Mouse (Mus musculus) small intestine, adult 2 months (tissue): ENCODE data around the gene Chtop. TPM values are rescaled to one million over a fixed set of nuclear protein-coding genes. Genes with fewer than 3 reads are reported as not detected.
A peak's percentile ranks its signal among the peaks of the same experiment; 100 is the strongest.

Experiments
- H3K27ac ChIP-seq: fragments of 200-500 bp; 2 replicates; pipeline ENCODE4 v1.5.1; 2012; ENCODE audit warnings: low read depth, low read length, control low read depth, inconsistent platforms; ENCODE audit not compliant: insufficient read depth
- H3K27me3 ChIP-seq: fragments of 200-500 bp; 2 replicates; pipeline ENCODE4 v1.6.1; 2012; ENCODE audit warnings: mild to moderate bottlenecking, moderate library complexity, low read length, inconsistent platforms; ENCODE audit not compliant: control insufficient read depth, insufficient read depth
- H3K36me3 ChIP-seq: fragments of 200-500 bp; 2 replicates; pipeline ENCODE4 v1.6.1; 2012; ENCODE audit warnings: mild to moderate bottlenecking, low read length, control low read depth, inconsistent platforms; ENCODE audit not compliant: control insufficient read depth, insufficient read depth
- H3K4me1 ChIP-seq: fragments of 200-500 bp; 2 replicates; pipeline ENCODE4 v1.6.1; 2012; ENCODE audit warnings: low read length, inconsistent platforms, mixed read lengths; ENCODE audit not compliant: control insufficient read depth, insufficient read depth, insufficient read length
- H3K4me3 ChIP-seq: fragments of 200-500 bp; 2 replicates; pipeline ENCODE4 v1.5.1; 2012; ENCODE audit warnings: low read depth, mild to moderate bottlenecking, control low read depth, inconsistent platforms, low read length, moderate library complexity
- CTCF ChIP-seq: fragments of 200-500 bp; IDR thresholded peaks from 2 replicates; pipeline ENCODE4 v1.5.1; 2012; ENCODE audit warnings: low read depth, mild to moderate bottlenecking, control low read depth, inconsistent platforms, low read length, moderate library complexity, mixed read lengths; ENCODE audit not compliant: insufficient replicate concordance, insufficient read length; ENCODE audit errors: extremely low read depth
- POLR2A ChIP-seq: fragments of 200-500 bp; IDR thresholded peaks from 2 replicates; pipeline ENCODE4 v1.6.1; 2012; ENCODE audit warnings: low read depth, mild to moderate bottlenecking, control low read depth, inconsistent platforms, low read length, moderate library complexity
- WGBS: fragments of 180-500 bp; shearing (Covaris S2); methylation state at CpG from one replicate; pipeline ENCODE4 v1.1.7; 2018; 5-methylcytosine and 5-hydroxymethylcytosine counted together
- polyA plus RNA-seq: library from polyadenylated mRNA; depleted of rRNA; stranded (reverse); fragments of >200 nt; gene quantifications from 2 replicates; pipeline ENCODE4 v1.2.3, GENCODE M21; 2012

Gene Chtop
- polyA plus RNA-seq, 1 experiment, result 22.3 TPM

- Histone ChIP-seq H3K36me3 (peaks cover 3% of the 10 kb centered on the region; the same call in 1 of the 2 replicates), H3K27me3 (no peaks in the 10 kb centered on the region), H3K27ac (peak within 1 kb of the TSS; percentile 61), H3K4me3 (peak within 1 kb of the TSS; percentile 64), H3K4me1 (peaks cover 10% of the 10 kb centered on the region)
- 13% methylated on average over 10 of the region's 10 CpGs for WGBS
- TF ChIP-seq CTCF, result no peak
- TF ChIP-seq POLR2A, result peak; percentile 65; the same call in 1 of the 2 replicates
These were observed 28.0 kb upstream of the Chtop start, which contains the start of gene S100a16 for GRCm38 (mm10) chr3:90537141-90537904. TSS of gene S100a16 (plus strand) at chr3:90537254.

GRCm38 (mm10) chr3:90535446-90535845 is 26.1 kb upstream of the Chtop start:
- no peak overlapping the region for H3K4me3 ChIP-seq
- H3K27me3 ChIP-seq, result no peaks in the 10 kb centered on the region
- TF ChIP-seq POLR2A (no peak), CTCF (no peak)
- 69% methylated on average over 1 of the region's 1 CpGs for WGBS
- H3K36me3 ChIP-seq, result no peaks in the 10 kb centered on the region
- no peak overlapping the region for H3K27ac ChIP-seq
- peaks cover 10% of the 10 kb centered on the region for H3K4me1 ChIP-seq

GRCm38 (mm10) chr3:90531713-90532112 is 22.4 kb upstream of the Chtop start:
- Histone ChIP-seq H3K27me3 (no peaks in the 10 kb centered on the region), H3K4me1 (peaks cover 5% of the 10 kb centered on the region; the same call in 1 of the 2 replicates), H3K36me3 (no peaks in the 10 kb centered on the region), H3K4me3 (no peak overlapping the region), H3K27ac (no peak overlapping the region)
- 56% methylated on average over 5 of the region's 5 CpGs for WGBS
- TF ChIP-seq POLR2A, result no peak
- no peak for TF ChIP-seq CTCF

GRCm38 (mm10) chr3:90527291-90527873 is 18.1 kb upstream of the Chtop start:
- Histone ChIP-seq H3K4me3 (no peak overlapping the region), H3K36me3 (no peaks in the 10 kb centered on the region), H3K4me1 (peaks cover 11% of the 10 kb centered on the region; the same call in 1 of the 2 replicates), H3K27me3 (no peaks in the 10 kb centered on the region), H3K27ac (no peak overlapping the region)
- WGBS, result 94% methylated on average over 7 of the region's 7 CpGs
- TF ChIP-seq CTCF, result no peak
- no peak for TF ChIP-seq POLR2A

DNA sequence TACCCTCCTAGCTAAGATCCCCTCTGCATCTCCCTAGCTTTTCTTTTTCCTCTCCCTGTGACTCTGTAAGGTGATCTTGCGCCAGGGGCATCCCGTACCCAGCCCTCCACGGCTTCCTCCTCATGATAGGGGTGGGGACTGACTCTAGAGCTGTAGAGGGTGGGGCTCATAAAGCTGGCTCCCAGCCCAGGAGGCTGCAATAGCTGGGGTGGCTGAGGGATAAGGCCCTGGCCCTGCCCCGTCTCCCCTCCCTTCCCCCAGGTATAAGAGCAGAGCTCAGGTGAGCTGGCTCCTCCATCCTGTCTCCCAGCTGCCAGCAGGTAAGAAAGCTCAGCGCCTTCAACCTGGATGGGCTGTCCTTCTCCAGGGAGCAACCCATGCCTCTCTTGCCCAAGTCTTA is 17.3 kb upstream of the Chtop start, which contains the start of gene S100a14:
S100a14 (plus strand) TSS at position 277 of the 400 bp plus-strand sequence.
- peaks cover 11% of the 10 kb centered on the region; the same call in 1 of the 2 replicates for H3K4me1 ChIP-seq
- H3K27me3 ChIP-seq, result no peaks in the 10 kb centered on the region
- H3K27ac ChIP-seq, result peak within 1 kb of the TSS; percentile 54
- WGBS, result 18% methylated on average over 5 of the region's 5 CpGs
- no peak for TF ChIP-seq CTCF
- no peak for TF ChIP-seq POLR2A
- no peaks in the 10 kb centered on the region for H3K36me3 ChIP-seq
- H3K4me3 ChIP-seq, result peak within 1 kb of the TSS; percentile 28

DNA sequence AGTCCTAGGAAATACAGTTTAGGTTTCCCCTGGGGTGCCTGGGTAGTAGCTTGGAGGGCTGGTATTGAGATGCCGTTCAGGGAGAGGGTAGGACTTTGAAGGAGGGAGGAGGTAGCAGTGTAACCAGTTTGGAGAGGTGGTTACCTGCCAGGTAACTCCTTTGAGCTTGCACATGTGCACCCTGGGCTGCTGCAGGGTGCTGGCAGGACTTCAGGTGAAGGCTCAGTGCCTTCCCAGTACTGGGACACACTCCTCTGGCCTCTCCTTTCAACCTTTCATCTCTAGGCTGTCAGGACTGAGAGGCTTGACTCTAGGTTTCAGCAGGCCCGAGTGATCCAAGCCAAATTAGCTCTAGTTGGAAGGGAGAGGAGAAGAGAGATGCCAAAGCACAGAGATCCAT is 16.8 kb upstream of the Chtop start:
- TF ChIP-seq POLR2A, result no peak
- no peak for TF ChIP-seq CTCF
- H3K4me3 ChIP-seq, result no peak overlapping the region
- WGBS, result 32% methylated on average over 2 of the region's 2 CpGs
- H3K4me1 ChIP-seq, result peaks cover 11% of the 10 kb centered on the region; the same call in 1 of the 2 replicates
- H3K27ac ChIP-seq, result peak overlapping the region; percentile 54
- no peaks in the 10 kb centered on the region for H3K27me3 ChIP-seq
- no peaks in the 10 kb centered on the region for H3K36me3 ChIP-seq

DNA sequence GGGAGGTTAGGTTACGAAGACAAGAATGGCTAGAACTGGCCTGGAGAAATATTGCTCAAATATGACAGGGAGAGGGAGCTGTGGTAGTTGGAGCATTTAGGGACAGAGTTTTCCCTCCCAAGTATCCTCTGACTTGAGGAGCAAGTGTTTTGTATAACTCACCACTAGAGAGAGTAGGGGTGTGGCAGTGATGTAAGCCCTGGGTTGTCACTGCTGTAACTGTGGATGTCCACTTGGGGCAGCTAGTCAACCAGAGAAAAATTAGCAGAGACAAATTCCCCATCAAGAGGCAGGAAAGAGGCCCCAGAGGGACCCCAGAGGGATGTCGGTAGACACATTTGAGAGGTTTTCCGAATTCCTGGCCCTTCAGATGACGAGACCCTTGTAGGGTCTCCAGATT is 16.1 kb upstream of the Chtop start:
- TF ChIP-seq CTCF (peak; percentile 69; the same call in 1 of the 2 replicates), POLR2A (no peak)
- Histone ChIP-seq H3K27me3 (no peaks in the 10 kb centered on the region), H3K4me1 (peaks cover 11% of the 10 kb centered on the region; the same call in 1 of the 2 replicates), H3K36me3 (no peaks in the 10 kb centered on the region), H3K4me3 (no peak overlapping the region), H3K27ac (no peak overlapping the region)
- 64% methylated on average over 4 of the region's 4 CpGs for WGBS

GRCm38 (mm10) chr3:90517711-90518110 is 8.4 kb upstream of the Chtop start:
- H3K36me3 ChIP-seq, result no peaks in the 10 kb centered on the region
- no peak overlapping the region for H3K27ac ChIP-seq
- 85% methylated on average over 4 of the region's 4 CpGs for WGBS
- H3K4me1 ChIP-seq, result peaks cover 8% of the 10 kb centered on the region; the same call in 1 of the 2 replicates
- H3K27me3 ChIP-seq, result no peaks in the 10 kb centered on the region
- TF ChIP-seq POLR2A (no peak), CTCF (no peak)
- H3K4me3 ChIP-seq, result no peak overlapping the region
